Mouse (Mus musculus) small intestine, adult 2 months (tissue): ENCODE results near the gene Cyb5r3.

Experiments
- CTCF ChIP-seq: fragments of 200-500 bp; IDR thresholded peaks from 2 replicates; pipeline ENCODE4 v1.5.1; 2012; ENCODE audit warnings: low read depth, mild to moderate bottlenecking, control low read depth, inconsistent platforms, low read length, moderate library complexity, mixed read lengths; ENCODE audit not compliant: insufficient replicate concordance, insufficient read length; ENCODE audit errors: extremely low read depth
- POLR2A ChIP-seq: fragments of 200-500 bp; IDR thresholded peaks from 2 replicates; pipeline ENCODE4 v1.6.1; 2012; ENCODE audit warnings: low read depth, mild to moderate bottlenecking, control low read depth, inconsistent platforms, low read length, moderate library complexity

GRCm38 (mm10) chr15:83193413-83193812 is 21.0 kb upstream of the Cyb5r3 start:
- no peak for TF ChIP-seq CTCF
- TF ChIP-seq POLR2A = no peak
